Mouse (Mus musculus) lung, embryonic 15.5 days (tissue): ENCODE measurements around the gene Tmem207. TPM values are rescaled to one million over a fixed set of nuclear protein-coding genes. Genes with fewer than 3 reads are reported as not detected.

ENCODE experiments used
- ATAC-seq: fragments of 200-750 bp; cut with Nextera tagmentation; 2 replicates; pipeline ENCODE4 v1.8.0; 2017; ENCODE audit warnings: moderate number of reproducible peaks, borderline replicate concordance; ENCODE audit not compliant: low FRiP score, low TSS enrichment; ENCODE audit errors: extremely low read depth
- H3K27ac ChIP-seq: fragments of 300-500 bp; sonication (generic); 2 replicates; pipeline ENCODE4 v1.5.1; 2015; ENCODE audit warnings: moderate library complexity, mild to moderate bottlenecking, inconsistent platforms
- H3K27me3 ChIP-seq: fragments of 300-500 bp; sonication (generic); 2 replicates; pipeline ENCODE4 v1.6.1; 2015; ENCODE audit warnings: inconsistent platforms
- H3K36me3 ChIP-seq: fragments of 300-500 bp; sonication (generic); 2 replicates; pipeline ENCODE4 v1.6.1; 2015; ENCODE audit warnings: inconsistent platforms
- H3K4me1 ChIP-seq: fragments of 300-500 bp; sonication (generic); 2 replicates; pipeline ENCODE4 v1.6.1; 2015; ENCODE audit warnings: inconsistent platforms
- H3K4me2 ChIP-seq: fragments of 300-500 bp; sonication (generic); 2 replicates; pipeline ENCODE4 v1.6.1; 2015; ENCODE audit warnings: inconsistent platforms, mild to moderate bottlenecking, moderate library complexity
- H3K4me3 ChIP-seq: fragments of 300-500 bp; sonication (generic); 2 replicates; pipeline ENCODE4 v1.5.1; 2015; ENCODE audit warnings: mild to moderate bottlenecking, inconsistent platforms
- H3K9ac ChIP-seq: fragments of 300-500 bp; sonication (generic); 2 replicates; pipeline ENCODE4 v1.6.1; 2015; ENCODE audit warnings: inconsistent platforms
- H3K9me3 ChIP-seq: fragments of 300-500 bp; sonication (generic); 2 replicates; pipeline ENCODE4 v1.6.1; 2016; ENCODE audit warnings: inconsistent platforms
- WGBS: fragments of 180-500 bp; shearing (Covaris S2); methylation state at CpG from one replicate; pipeline ENCODE4 v1.1.7; 2015; 5-methylcytosine and 5-hydroxymethylcytosine counted together
- polyA plus RNA-seq: library from polyadenylated mRNA; unstranded; fragments of >200 nt; fragmentation: Nextera tagmentation; extraction: Ambion mirVana; gene quantifications from 2 replicates; pipeline ENCODE4 v1.2.1, GENCODE M21; 2015

Gene Tmem207
- not detected in 2 replicates for polyA plus RNA-seq

DNA sequence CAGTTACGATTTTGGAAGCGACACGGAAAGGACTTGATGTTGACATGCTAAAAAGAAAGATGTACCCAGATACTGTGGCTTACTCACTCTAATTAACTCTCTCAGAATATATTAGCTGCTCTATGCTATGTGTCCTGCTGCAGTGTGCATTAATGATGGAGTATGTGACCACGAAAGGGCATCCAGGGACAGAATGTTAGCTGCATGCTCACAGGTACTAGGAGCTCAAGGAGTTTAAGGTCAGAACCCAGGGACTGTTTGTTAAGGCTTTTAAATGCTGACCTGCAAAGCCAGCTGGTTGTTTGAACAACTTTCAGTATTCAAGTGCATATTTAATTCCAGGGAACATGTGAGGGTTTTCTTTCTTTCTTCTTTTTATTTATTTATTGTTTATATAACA lies at the start of gene Tmem207:
Gene Tmem207 (minus strand): TSS at position 101 of the 400 bp plus-strand sequence.
- Histone ChIP-seq H3K27me3 (no peaks in the 10 kb centered on the region), H3K4me3 (no peak within 1 kb of the TSS), H3K9ac (no peak within 1 kb of the TSS), H3K4me2 (no peak within 1 kb of the TSS), H3K4me1 (peaks cover 8% of the 10 kb centered on the region; the same call in 1 of the 2 replicates), H3K36me3 (no peaks in the 10 kb centered on the region), H3K9me3 (no peaks in the 10 kb centered on the region), H3K27ac (no peak within 1 kb of the TSS)
- WGBS: 64% methylated on average over 4 of the region's 4 CpGs
- ATAC-seq: no peak

DNA sequence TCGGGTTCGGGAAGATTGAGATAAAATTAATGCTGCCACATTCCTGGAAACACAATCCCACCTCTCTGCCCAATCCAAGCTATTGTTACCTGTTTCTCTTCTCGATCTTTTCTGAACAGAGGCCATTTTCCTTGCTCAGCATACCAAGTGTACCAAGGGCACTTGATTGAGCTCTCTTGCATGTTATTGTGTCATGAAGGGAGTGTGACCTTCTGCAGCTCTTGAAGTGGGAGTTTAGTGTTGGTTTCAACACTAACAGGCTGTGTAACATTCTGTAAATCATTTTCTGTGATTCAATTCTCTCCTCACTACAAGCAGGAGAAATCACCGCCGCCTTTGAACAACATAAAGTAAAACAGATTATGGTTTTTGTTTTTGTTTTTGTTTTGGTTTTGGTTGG lies 47.6 kb upstream of the Tmem207 start:
- WGBS: 82% methylated on average over 5 of the region's 5 CpGs
- ATAC-seq: no peak
- no peak overlapping the region for H3K4me2 ChIP-seq
- no peaks in the 10 kb centered on the region for H3K36me3 ChIP-seq
- no peak overlapping the region for H3K4me3 ChIP-seq
- no peak overlapping the region for H3K27ac ChIP-seq
- H3K9ac ChIP-seq: no peak overlapping the region
- no peaks in the 10 kb centered on the region for H3K27me3 ChIP-seq
- no peaks in the 10 kb centered on the region for H3K9me3 ChIP-seq
- no peaks in the 10 kb centered on the region for H3K4me1 ChIP-seq

DNA sequence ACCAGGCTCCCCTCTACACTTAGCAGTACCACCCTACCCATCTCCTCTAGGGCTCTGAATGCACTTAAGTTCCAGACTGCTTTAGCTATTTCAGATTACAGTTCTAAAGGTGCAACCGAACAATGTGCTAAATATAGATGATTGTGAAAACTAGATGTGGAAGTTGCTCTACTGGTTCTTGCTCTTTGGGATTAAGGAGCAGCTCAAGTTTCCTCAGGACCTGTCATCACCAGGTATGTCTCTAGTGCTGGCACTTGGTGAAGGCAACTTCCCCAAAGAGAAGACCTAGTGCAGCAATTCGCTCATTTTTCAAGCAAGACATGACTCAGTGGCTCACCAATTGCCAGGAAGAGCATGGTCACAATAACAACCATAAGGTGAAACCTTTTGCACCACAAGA lies 45.3 kb upstream of the Tmem207 start:
- H3K9ac ChIP-seq: no peak overlapping the region
- H3K4me3 ChIP-seq: no peak overlapping the region
- no peak for ATAC-seq
- no peak overlapping the region for H3K27ac ChIP-seq
- WGBS: 72% methylated on average over 2 of the region's 2 CpGs
- no peaks in the 10 kb centered on the region for H3K9me3 ChIP-seq
- no peaks in the 10 kb centered on the region for H3K36me3 ChIP-seq
- no peaks in the 10 kb centered on the region for H3K4me1 ChIP-seq
- no peak overlapping the region for H3K4me2 ChIP-seq
- H3K27me3 ChIP-seq: no peaks in the 10 kb centered on the region

DNA sequence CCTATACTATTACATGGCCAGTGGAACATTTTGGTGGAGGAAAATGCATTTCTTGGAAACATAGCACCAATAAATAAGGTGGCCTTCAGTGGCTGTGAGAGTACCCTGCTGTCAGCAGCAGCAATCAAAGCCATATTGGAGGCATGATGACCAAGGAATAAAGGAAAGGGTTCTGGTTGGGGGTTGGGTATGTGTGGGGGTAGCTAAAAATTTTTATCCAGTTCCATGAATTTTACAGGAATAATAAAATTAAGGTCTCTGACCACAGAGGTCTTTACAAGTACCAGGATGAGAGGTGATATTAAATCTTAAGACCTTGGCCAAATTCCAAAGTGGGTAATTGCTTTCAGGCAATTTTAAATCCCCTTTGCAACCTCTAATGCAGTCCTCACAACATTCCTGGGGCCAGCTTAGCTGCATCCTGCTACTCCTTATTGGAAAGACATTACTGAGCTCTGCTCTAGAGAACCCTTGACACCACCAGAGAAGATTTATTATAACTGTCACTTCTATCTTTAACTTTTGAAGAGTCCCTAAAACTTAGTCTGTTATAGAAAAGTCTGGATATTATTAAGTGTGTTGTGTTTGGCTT lies 42.9 kb upstream of the Tmem207 start:
- Histone ChIP-seq H3K27ac (no peak overlapping the region), H3K36me3 (no peaks in the 10 kb centered on the region), H3K4me3 (no peak overlapping the region), H3K9me3 (no peaks in the 10 kb centered on the region), H3K4me2 (no peak overlapping the region), H3K9ac (no peak overlapping the region), H3K27me3 (no peaks in the 10 kb centered on the region), H3K4me1 (no peaks in the 10 kb centered on the region)
- ATAC-seq: no peak

DNA sequence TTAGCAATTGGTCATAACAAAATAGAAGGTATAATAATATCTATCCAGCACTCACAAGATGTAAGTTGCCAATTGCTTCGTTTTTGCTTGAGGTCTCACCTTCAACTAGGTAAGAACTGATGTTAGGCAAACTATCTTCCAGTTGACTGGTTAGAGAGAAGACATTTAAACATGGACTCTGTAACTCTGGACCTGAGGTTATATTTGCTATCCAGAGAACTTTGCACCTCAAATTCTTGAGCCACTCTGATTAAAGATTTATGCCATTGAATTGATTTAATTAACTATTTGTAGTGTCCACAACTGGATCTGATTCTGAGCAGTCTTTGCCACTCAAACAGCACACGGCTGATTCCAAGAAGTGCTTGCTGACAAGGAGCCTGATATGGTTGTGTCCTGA lies 36.2 kb upstream of the Tmem207 start:
- no peaks in the 10 kb centered on the region for H3K27me3 ChIP-seq
- no peak for ATAC-seq
- H3K9me3 ChIP-seq: no peaks in the 10 kb centered on the region
- no peaks in the 10 kb centered on the region for H3K36me3 ChIP-seq
- H3K4me2 ChIP-seq: no peak overlapping the region
- H3K4me3 ChIP-seq: no peak overlapping the region
- H3K4me1 ChIP-seq: no peaks in the 10 kb centered on the region
- H3K27ac ChIP-seq: no peak overlapping the region
- H3K9ac ChIP-seq: no peak overlapping the region
- WGBS: 53% methylated on average over 2 of the region's 2 CpGs

DNA sequence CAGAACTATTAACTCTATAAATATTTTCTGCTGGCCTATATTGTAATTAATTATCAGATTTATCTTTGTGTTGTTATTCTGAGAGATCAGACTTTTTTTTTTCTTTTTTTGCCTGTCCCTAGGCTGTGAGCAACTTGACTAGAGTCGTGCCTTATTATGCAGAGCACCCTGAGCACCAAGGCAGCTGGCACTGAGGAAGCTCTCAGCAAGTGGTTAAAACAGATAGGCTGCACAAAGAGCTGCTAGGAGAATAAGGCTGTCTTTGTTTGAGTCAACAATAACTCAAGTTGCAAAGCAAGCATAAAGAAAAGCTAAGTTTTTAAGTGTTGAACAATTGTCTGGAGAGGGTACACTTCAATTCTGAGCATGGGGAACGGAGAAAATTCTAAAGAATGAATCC lies 35.2 kb upstream of the Tmem207 start:
- ATAC-seq: peak; percentile 46; the same call in 1 of the 2 replicates
- Histone ChIP-seq H3K27ac (no peak overlapping the region), H3K9me3 (no peaks in the 10 kb centered on the region), H3K36me3 (no peaks in the 10 kb centered on the region), H3K27me3 (no peaks in the 10 kb centered on the region), H3K4me3 (no peak overlapping the region), H3K4me1 (no peaks in the 10 kb centered on the region), H3K9ac (no peak overlapping the region), H3K4me2 (no peak overlapping the region)
- WGBS: 45% methylated on average over 2 of the region's 2 CpGs

DNA sequence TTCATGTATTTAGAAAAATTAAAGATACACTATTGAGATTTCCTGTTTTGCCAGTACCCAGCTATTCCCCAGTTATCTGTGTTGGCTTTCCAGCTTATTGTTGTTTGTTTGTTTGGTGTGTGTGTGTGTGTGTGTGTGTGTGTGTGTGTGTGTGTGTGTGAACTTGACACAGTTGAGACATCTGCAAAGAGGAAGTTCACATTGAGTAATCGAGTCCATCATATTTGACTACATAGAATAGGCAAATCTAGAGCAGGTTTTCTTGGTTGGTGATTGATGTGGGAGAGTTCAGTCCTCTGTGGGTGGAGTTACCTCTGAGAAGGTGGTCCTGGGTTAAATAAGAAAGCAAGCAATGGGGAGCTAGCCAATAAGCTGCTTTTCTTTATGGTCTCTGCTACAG lies 32.2 kb upstream of the Tmem207 start:
- Histone ChIP-seq H3K4me2 (no peak overlapping the region), H3K4me1 (no peaks in the 10 kb centered on the region), H3K36me3 (no peaks in the 10 kb centered on the region), H3K27me3 (no peaks in the 10 kb centered on the region), H3K27ac (no peak overlapping the region), H3K4me3 (no peak overlapping the region), H3K9me3 (no peaks in the 10 kb centered on the region), H3K9ac (no peak overlapping the region)
- WGBS: 73% methylated on average over 1 of the region's 1 CpGs
- no peak for ATAC-seq

DNA sequence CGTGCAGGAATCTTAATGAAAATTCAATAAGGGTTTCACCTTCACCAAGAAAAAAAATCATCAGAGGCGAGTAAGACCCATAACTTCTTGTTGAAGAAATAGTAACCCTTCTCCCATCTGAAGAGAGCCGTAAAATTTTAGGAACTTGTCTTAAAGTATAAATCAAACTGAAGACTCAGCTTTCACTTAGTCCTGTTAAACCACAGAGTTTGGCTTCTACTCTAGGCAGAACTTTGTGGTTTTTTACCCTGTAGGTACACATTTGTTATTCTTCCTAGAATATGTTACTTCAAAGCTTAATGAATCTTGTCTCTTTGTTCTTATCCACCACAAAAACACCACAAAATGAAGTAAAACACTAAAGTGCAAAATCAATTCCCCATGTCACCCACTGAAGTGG lies 25.7 kb upstream of the Tmem207 start:
- no peak overlapping the region for H3K4me2 ChIP-seq

DNA sequence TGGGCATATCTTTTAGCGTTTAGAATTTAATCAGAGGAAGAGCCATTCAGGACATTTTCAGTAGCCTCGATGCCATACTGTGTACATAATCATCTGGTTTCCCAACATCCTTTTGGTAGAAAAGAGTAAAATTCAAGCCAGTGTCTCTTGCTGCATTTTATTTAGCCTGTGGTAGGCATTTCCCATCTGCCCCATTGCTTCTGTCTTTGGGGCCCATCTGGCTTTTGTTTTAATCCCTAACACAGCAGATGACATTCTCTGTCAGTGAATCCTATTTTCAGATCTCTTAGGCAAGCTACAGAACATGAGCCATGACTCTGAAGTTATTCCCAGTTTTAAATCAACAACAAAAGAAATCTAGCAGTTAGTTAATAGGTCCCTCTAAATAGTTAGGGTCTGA lies 22.7 kb upstream of the Tmem207 start:
- no peaks in the 10 kb centered on the region for H3K9me3 ChIP-seq
- H3K9ac ChIP-seq: no peak overlapping the region
- no peak overlapping the region for H3K27ac ChIP-seq
- WGBS: 88% methylated on average over 2 of the region's 2 CpGs
- no peaks in the 10 kb centered on the region for H3K27me3 ChIP-seq
- H3K4me3 ChIP-seq: no peak overlapping the region
- no peaks in the 10 kb centered on the region for H3K4me1 ChIP-seq
- no peak overlapping the region for H3K4me2 ChIP-seq
- ATAC-seq: no peak
- H3K36me3 ChIP-seq: no peaks in the 10 kb centered on the region

More for the DNA sequence above, 25.7 kb upstream of the Tmem207 start:
- no peaks in the 10 kb centered on the region for H3K9me3 ChIP-seq
- WGBS: 84% methylated on average over 3 of the region's 3 CpGs
- no peak overlapping the region for H3K9ac ChIP-seq
- H3K4me1 ChIP-seq: no peaks in the 10 kb centered on the region
- H3K27me3 ChIP-seq: no peaks in the 10 kb centered on the region
- no peak overlapping the region for H3K27ac ChIP-seq
- no peak overlapping the region for H3K4me3 ChIP-seq
- no peak for ATAC-seq
- H3K36me3 ChIP-seq: no peaks in the 10 kb centered on the region

DNA sequence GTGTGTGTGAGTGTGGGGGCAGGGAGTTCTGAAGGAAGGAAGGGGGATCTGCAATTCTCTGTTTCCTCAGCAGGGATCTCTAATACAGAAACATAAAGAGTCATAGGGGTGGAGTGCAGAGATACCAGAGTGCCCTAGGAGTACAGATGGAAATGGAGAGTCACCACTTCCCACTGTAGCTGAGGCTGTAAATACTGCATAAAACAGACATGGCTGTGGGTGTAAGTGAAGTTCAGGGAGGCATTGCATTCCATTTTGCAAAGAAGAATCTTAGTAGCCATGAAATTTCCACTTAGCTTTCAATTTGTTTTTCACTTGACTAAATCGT lies 20.3 kb upstream of the Tmem207 start:
- 64% methylated on average over 1 of the region's 1 CpGs for WGBS
- Histone ChIP-seq H3K27ac (no peak overlapping the region), H3K4me1 (no peaks in the 10 kb centered on the region), H3K27me3 (no peaks in the 10 kb centered on the region), H3K36me3 (no peaks in the 10 kb centered on the region), H3K9me3 (no peaks in the 10 kb centered on the region), H3K9ac (no peak overlapping the region), H3K4me2 (no peak overlapping the region), H3K4me3 (no peak overlapping the region)
- ATAC-seq: no peak

DNA sequence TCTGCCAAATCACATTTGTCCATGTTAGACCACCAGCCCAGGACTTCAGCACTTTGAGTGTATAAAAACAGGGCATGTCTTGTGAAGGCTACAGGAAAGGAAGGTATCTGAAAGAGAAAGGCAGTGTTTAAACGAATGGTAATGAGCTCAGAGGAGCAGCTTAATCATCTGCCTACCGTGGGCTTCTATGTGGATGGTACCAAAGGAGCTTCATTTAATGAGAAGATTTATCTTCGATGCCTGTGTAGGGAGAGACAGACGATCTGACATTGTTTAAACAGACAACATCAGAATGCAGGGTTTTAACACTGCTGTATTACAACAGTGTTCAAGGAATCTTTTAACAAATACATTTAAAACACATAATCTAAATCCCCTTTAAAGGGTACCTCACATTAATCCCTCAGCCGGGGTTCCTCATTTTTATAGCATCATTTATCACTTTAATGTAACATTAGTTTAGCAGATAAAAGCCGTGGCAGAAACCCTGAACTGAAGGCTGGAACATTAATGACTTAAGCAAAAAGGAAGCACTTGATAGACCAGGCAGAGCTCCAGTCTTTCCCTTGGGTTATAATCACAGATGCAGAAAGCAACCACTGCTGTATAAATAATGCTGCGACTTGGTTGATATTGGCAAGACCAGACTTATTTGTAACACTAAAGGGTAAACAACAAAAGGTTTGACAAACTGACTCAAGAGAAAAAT lies 19.8 kb upstream of the Tmem207 start:
- Histone ChIP-seq H3K36me3 (no peaks in the 10 kb centered on the region), H3K27ac (no peak overlapping the region), H3K27me3 (no peaks in the 10 kb centered on the region), H3K9ac (no peak overlapping the region), H3K9me3 (no peaks in the 10 kb centered on the region), H3K4me1 (no peaks in the 10 kb centered on the region), H3K4me3 (no peak overlapping the region), H3K4me2 (no peak overlapping the region)
- WGBS: 25% methylated on average over 7 of the region's 7 CpGs
- peak; percentile 55; the same call in 1 of the 2 replicates for ATAC-seq

DNA sequence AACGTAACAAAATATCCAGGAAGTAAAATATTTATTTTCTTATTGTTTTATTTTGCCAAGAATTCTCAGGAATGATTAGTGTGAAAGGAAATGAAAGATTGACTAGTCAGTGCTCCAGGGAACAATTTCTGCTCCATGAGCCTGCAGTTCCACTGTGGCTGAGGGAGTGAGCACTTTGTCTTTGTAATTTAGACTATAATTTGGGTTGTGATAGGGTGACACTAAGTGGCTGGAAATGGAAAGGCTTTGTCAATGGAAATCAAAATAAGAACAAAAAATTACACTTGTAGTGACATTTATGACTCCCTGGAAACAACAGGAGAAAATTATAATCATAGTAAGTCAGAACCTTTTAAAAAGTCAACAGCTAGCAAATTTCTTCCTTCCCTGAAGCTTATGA lies 5.7 kb upstream of the Tmem207 start:
- no peak overlapping the region for H3K4me2 ChIP-seq
- no peaks in the 10 kb centered on the region for H3K36me3 ChIP-seq
- no peak for ATAC-seq
- peaks cover 8% of the 10 kb centered on the region; the same call in 1 of the 2 replicates for H3K4me1 ChIP-seq
- 57% methylated on average over 1 of the region's 1 CpGs for WGBS
- H3K9ac ChIP-seq: no peak overlapping the region
- no peaks in the 10 kb centered on the region for H3K27me3 ChIP-seq
- H3K27ac ChIP-seq: no peak overlapping the region
- H3K9me3 ChIP-seq: no peaks in the 10 kb centered on the region
- H3K4me3 ChIP-seq: no peak overlapping the region
